Mouse (Mus musculus) G1E (cell line): ENCODE results near the gene Zdhhc12.

Experiments used
- CTCF ChIP-seq: IDR thresholded peaks from 2 replicates; pipeline ENCODE4 v1.5.1; 2012; ENCODE audit warnings: low read depth, low read length, inconsistent platforms, mixed read lengths
- GATA1 ChIP-seq: IDR thresholded peaks from 2 replicates; pipeline ENCODE4 v1.6.1; 2012; ENCODE audit warnings: borderline replicate concordance, low read length, inconsistent platforms, mixed read lengths
- POLR2AphosphoS5 ChIP-seq: IDR thresholded peaks from 2 replicates; pipeline ENCODE4 v1.6.1; 2012; ENCODE audit warnings: low read depth, low read length, inconsistent platforms; ENCODE audit not compliant: insufficient replicate concordance
- TAL1 ChIP-seq: conservative IDR thresholded peaks from 2 replicates; pipeline ENCODE4 v1.6.1; 2012; ENCODE audit warnings: low read depth, low read length, inconsistent platforms, mixed read lengths

GRCm38 (mm10) chr2:30106364-30106763 lies 12.9 kb upstream of the Zdhhc12 start:
- TF ChIP-seq CTCF: peak; percentile 77
- TF ChIP-seq GATA1: no peak
- TF ChIP-seq TAL1: no peak
- no peak for TF ChIP-seq POLR2AphosphoS5
